Mouse (Mus musculus): ENCODE measurements around the gene Irf6. TPM values are rescaled to one million over a fixed set of nuclear protein-coding genes. Genes with fewer than 3 reads are reported as not detected.

The Irf6 gene
- polyA plus RNA-seq, 1 experiment from 2014 or later: 16.1 TPM

DNA sequence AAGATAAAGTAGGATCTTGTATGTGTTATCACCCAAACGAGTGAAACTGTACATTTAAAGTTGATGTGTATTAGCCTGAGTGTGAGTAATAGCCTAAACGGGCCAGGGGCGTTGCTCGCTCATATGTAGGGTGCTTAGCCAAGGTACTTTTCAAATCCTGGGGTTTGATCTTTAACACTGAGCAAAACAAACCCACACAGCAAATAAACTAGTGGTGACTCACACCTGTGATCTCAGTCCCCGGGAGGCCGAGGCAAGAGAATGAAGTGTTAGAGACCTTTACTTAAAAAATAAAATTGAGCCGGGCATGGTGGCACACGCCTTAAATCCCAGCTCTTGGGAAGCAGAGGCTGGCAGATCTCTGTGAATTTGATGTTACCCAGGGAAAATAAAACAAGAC lies 22.1 kb upstream of the Irf6 start:
- no peaks in the 10 kb centered on the region for H3K9me3 ChIP-seq (ENCODE audit: control insufficient read depth, low read length)
- 66% methylated on average over 8 of the region's 8 CpGs for WGBS
- H3K4me1 ChIP-seq (ENCODE audit: control insufficient read depth, insufficient read depth, low read length): peaks cover 9% of the 10 kb centered on the region
- no peaks in the 10 kb centered on the region for H3K27me3 ChIP-seq (ENCODE audit: control insufficient read depth, insufficient read depth, low read length)
- peak; percentile 18; the same call in 1 of the 2 replicates for ATAC-seq (ENCODE audit: low FRiP score, low TSS enrichment)
- H3K27ac ChIP-seq (ENCODE audit: low read depth, low read length): no peak overlapping the region
- H3K36me3 ChIP-seq (ENCODE audit: control insufficient read depth, insufficient read depth, low read length): peaks cover 20% of the 10 kb centered on the region
- peak overlapping the region; percentile 98; the same call in 1 of the 2 replicates for H3K4me3 ChIP-seq (ENCODE audit: low read length)
- H3K4me2 ChIP-seq (replicated peaks; ENCODE audit: low read depth, low read length): peak overlapping the region; percentile 60; the same call in 1 of the 2 replicates
- peak overlapping the region; percentile 31; the same call in 1 of the 2 replicates for H3K9ac ChIP-seq (ENCODE audit: low read depth, low read length)

- Histone ChIP-seq H3K27me3 (ENCODE audit: control insufficient read depth, insufficient read depth, low read length) (no peaks in the 10 kb centered on the region), H3K4me3 (ENCODE audit: low read length) (no peak overlapping the region), H3K27ac (ENCODE audit: low read depth, low read length) (no peak overlapping the region), H3K4me1 (ENCODE audit: control insufficient read depth, insufficient read depth, low read length) (peaks cover 9% of the 10 kb centered on the region), H3K4me2 (replicated peaks; ENCODE audit: low read depth, low read length) (no peak overlapping the region), H3K9me3 (ENCODE audit: control insufficient read depth, low read length) (no peaks in the 10 kb centered on the region), H3K36me3 (ENCODE audit: control insufficient read depth, insufficient read depth, low read length) (peaks cover 18% of the 10 kb centered on the region), H3K9ac (ENCODE audit: low read depth, low read length) (no peak overlapping the region)
- no peak for ATAC-seq (ENCODE audit: low FRiP score, low TSS enrichment)
- WGBS: 32% methylated on average over 6 of the region's 6 CpGs
Observed at GRCm38 (mm10) chr1:193131311-193131948, 21.5 kb upstream of the Irf6 start.

DNA sequence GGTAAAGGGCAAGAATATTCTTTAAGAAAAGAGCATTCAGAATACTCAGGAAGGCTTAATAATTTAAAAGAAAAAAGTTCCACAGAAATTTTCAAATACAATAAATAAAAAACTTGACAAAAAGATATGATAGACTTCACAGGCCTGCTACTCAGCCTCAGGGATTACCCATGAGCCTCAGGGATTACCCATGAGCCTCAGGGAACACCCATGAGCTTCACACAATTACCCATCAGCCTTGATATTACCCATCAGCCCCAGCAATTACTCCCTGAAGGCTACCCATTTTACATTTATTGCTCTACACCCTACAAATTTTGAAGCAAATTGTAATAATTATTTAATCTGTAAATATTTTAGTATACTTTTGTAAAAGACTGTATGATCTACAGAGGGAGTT lies 20.5 kb upstream of the Irf6 start:
- no peak overlapping the region for H3K4me2 ChIP-seq (replicated peaks; ENCODE audit: low read depth, low read length)
- H3K9me3 ChIP-seq (ENCODE audit: control insufficient read depth, low read length): no peaks in the 10 kb centered on the region
- no peak for ATAC-seq (ENCODE audit: low FRiP score, low TSS enrichment)
- H3K4me1 ChIP-seq (ENCODE audit: control insufficient read depth, insufficient read depth, low read length): peaks cover 9% of the 10 kb centered on the region
- H3K36me3 ChIP-seq (ENCODE audit: control insufficient read depth, insufficient read depth, low read length): peaks cover 9% of the 10 kb centered on the region
- no peak overlapping the region for H3K27ac ChIP-seq (ENCODE audit: low read depth, low read length)
- H3K9ac ChIP-seq (ENCODE audit: low read depth, low read length): no peak overlapping the region
- no peaks in the 10 kb centered on the region for H3K27me3 ChIP-seq (ENCODE audit: control insufficient read depth, insufficient read depth, low read length)
- H3K4me3 ChIP-seq (ENCODE audit: low read length): no peak overlapping the region

GRCm38 (mm10) chr1:193133726-193134125 lies 19.2 kb upstream of the Irf6 start:
- WGBS: 87% methylated on average over 1 of the region's 1 CpGs
- H3K27ac ChIP-seq (ENCODE audit: low read depth, low read length): no peak overlapping the region
- no peaks in the 10 kb centered on the region for H3K27me3 ChIP-seq (ENCODE audit: control insufficient read depth, insufficient read depth, low read length)
- no peaks in the 10 kb centered on the region for H3K36me3 ChIP-seq (ENCODE audit: control insufficient read depth, insufficient read depth, low read length)
- no peak overlapping the region for H3K4me2 ChIP-seq (replicated peaks; ENCODE audit: low read depth, low read length)
- H3K4me1 ChIP-seq (ENCODE audit: control insufficient read depth, insufficient read depth, low read length): peaks cover 9% of the 10 kb centered on the region
- no peak overlapping the region for H3K9ac ChIP-seq (ENCODE audit: low read depth, low read length)
- no peaks in the 10 kb centered on the region for H3K9me3 ChIP-seq (ENCODE audit: control insufficient read depth, low read length)
- ATAC-seq (ENCODE audit: low FRiP score, low TSS enrichment): no peak
- H3K4me3 ChIP-seq (ENCODE audit: low read length): no peak overlapping the region

GRCm38 (mm10) chr1:193138087-193138486 lies 14.8 kb upstream of the Irf6 start:
- no peak overlapping the region for H3K27ac ChIP-seq (ENCODE audit: low read depth, low read length)
- H3K4me3 ChIP-seq (ENCODE audit: low read length): no peak overlapping the region
- H3K27me3 ChIP-seq (ENCODE audit: control insufficient read depth, insufficient read depth, low read length): no peaks in the 10 kb centered on the region
- no peak overlapping the region for H3K4me2 ChIP-seq (replicated peaks; ENCODE audit: low read depth, low read length)
- H3K4me1 ChIP-seq (ENCODE audit: control insufficient read depth, insufficient read depth, low read length): no peaks in the 10 kb centered on the region
- H3K36me3 ChIP-seq (ENCODE audit: control insufficient read depth, insufficient read depth, low read length): no peaks in the 10 kb centered on the region
- H3K9ac ChIP-seq (ENCODE audit: low read depth, low read length): no peak overlapping the region
- 20% methylated on average over 7 of the region's 7 CpGs for WGBS
- ATAC-seq (ENCODE audit: low FRiP score, low TSS enrichment): peak; percentile 34; the same call in 1 of the 2 replicates
- H3K9me3 ChIP-seq (ENCODE audit: control insufficient read depth, low read length): no peaks in the 10 kb centered on the region

DNA sequence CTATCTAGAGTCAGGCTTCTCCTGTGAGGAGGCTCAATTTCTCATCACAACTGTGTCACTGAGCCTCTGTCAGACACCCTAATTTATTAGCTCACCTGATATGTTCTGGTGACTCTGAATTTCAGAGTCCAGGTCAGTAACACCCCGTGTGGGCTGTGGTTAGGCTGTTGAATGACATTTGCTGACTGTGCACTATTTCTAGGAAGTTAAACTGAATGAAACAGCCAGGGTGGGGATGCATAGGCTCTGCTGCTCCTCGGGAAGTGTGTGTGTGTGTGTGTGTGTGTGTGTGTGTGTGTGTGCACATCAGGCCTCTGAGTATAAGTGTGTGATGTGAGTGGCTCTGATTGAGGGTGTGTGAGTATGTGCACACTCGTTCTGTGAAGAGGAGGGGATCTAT lies 14.2 kb upstream of the Irf6 start:
- Histone ChIP-seq H3K9me3 (ENCODE audit: control insufficient read depth, low read length) (no peaks in the 10 kb centered on the region), H3K9ac (ENCODE audit: low read depth, low read length) (no peak overlapping the region), H3K4me3 (ENCODE audit: low read length) (no peak overlapping the region), H3K4me2 (replicated peaks; ENCODE audit: low read depth, low read length) (no peak overlapping the region), H3K36me3 (ENCODE audit: control insufficient read depth, insufficient read depth, low read length) (no peaks in the 10 kb centered on the region), H3K4me1 (ENCODE audit: control insufficient read depth, insufficient read depth, low read length) (no peaks in the 10 kb centered on the region), H3K27ac (ENCODE audit: low read depth, low read length) (no peak overlapping the region), H3K27me3 (ENCODE audit: control insufficient read depth, insufficient read depth, low read length) (no peaks in the 10 kb centered on the region)
- 0 out of 2 replicates have a peak, but pooled peaks have one; percentile 22 for ATAC-seq (ENCODE audit: low FRiP score, low TSS enrichment)
- 29% methylated on average over 3 of the region's 3 CpGs for WGBS

DNA sequence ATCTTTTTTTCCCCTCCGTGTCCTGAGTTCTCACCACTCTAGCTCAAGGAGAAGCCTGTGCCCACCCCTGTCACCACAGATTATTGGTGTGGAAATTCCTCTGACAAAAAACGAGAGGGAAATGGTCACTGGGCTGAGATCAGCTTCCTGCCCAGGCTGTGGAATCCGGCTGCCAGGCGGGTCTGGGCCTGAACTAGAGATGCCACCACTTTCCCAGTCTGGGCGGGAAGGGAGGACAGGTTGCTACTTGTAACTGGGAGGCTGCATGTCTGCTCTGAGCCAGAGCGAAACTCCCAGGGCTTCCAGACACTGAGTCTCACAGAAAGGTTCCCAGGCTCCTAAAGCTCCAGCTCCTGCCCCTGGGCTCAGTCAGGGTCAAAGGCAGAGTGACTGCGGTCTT lies 11.8 kb upstream of the Irf6 start:
- no peak overlapping the region for H3K27ac ChIP-seq (ENCODE audit: low read depth, low read length)
- H3K4me1 ChIP-seq (ENCODE audit: control insufficient read depth, insufficient read depth, low read length): no peaks in the 10 kb centered on the region
- 64% methylated on average over 7 of the region's 7 CpGs for WGBS
- no peaks in the 10 kb centered on the region for H3K36me3 ChIP-seq (ENCODE audit: control insufficient read depth, insufficient read depth, low read length)
- no peak for ATAC-seq (ENCODE audit: low FRiP score, low TSS enrichment)
- H3K4me2 ChIP-seq (replicated peaks; ENCODE audit: low read depth, low read length): no peak overlapping the region
- no peak overlapping the region for H3K4me3 ChIP-seq (ENCODE audit: low read length)
- H3K9ac ChIP-seq (ENCODE audit: low read depth, low read length): no peak overlapping the region
- no peaks in the 10 kb centered on the region for H3K9me3 ChIP-seq (ENCODE audit: control insufficient read depth, low read length)
- H3K27me3 ChIP-seq (ENCODE audit: control insufficient read depth, insufficient read depth, low read length): no peaks in the 10 kb centered on the region

- Histone ChIP-seq H3K27me3 (ENCODE audit: control insufficient read depth, insufficient read depth, low read length) (no peaks in the 10 kb centered on the region), H3K9ac (ENCODE audit: low read depth, low read length) (no peak overlapping the region), H3K4me2 (replicated peaks; ENCODE audit: low read depth, low read length) (no peak overlapping the region), H3K4me1 (ENCODE audit: control insufficient read depth, insufficient read depth, low read length) (no peaks in the 10 kb centered on the region), H3K36me3 (ENCODE audit: control insufficient read depth, insufficient read depth, low read length) (no peaks in the 10 kb centered on the region), H3K27ac (ENCODE audit: low read depth, low read length) (no peak overlapping the region), H3K4me3 (ENCODE audit: low read length) (no peak overlapping the region), H3K9me3 (ENCODE audit: control insufficient read depth, low read length) (no peaks in the 10 kb centered on the region)
- ATAC-seq (ENCODE audit: low FRiP score, low TSS enrichment): no peak
- 78% methylated on average over 8 of the region's 8 CpGs for WGBS
Observed at GRCm38 (mm10) chr1:193142517-193143062, 10.3 kb upstream of the Irf6 start.

DNA sequence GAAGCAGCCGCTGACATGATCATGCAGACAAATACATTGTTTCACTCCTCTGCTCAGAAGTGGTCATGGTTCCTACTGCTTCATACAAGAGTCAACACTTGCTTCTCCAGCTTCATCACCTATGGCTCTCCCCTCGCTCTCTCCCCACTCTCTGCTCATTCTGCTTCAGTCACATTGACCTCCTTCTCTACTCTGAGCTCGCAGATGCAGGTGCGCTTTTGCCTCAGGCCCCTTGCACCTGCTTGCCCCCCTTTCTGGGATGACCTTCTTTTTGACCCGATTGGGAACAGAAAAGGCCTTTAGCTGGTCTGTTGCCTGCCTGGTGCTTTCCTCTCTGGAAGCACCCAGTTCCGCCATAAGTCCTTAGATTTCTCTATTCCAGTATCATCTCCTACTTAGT lies 8.4 kb upstream of the Irf6 start:
- Histone ChIP-seq H3K4me3 (ENCODE audit: low read length) (no peak overlapping the region), H3K9me3 (ENCODE audit: control insufficient read depth, low read length) (no peaks in the 10 kb centered on the region), H3K36me3 (ENCODE audit: control insufficient read depth, insufficient read depth, low read length) (no peaks in the 10 kb centered on the region), H3K9ac (ENCODE audit: low read depth, low read length) (no peak overlapping the region), H3K4me2 (replicated peaks; ENCODE audit: low read depth, low read length) (no peak overlapping the region), H3K27me3 (ENCODE audit: control insufficient read depth, insufficient read depth, low read length) (no peaks in the 10 kb centered on the region), H3K27ac (ENCODE audit: low read depth, low read length) (no peak overlapping the region), H3K4me1 (ENCODE audit: control insufficient read depth, insufficient read depth, low read length) (no peaks in the 10 kb centered on the region)
- WGBS: 81% methylated on average over 6 of the region's 6 CpGs
- no peak for ATAC-seq (ENCODE audit: low FRiP score, low TSS enrichment)

Data from kidney, embryonic 14.5 days (tissue).